Mouse (Mus musculus) bone marrow macrophage, adult 2 months (primary cell): ENCODE data around the gene Bbx.

Source experiments
- CTCF ChIP-seq: IDR thresholded peaks from 2 replicates; pipeline ENCODE4 v1.5.1; 2012; ENCODE audit warnings: low read depth, mild to moderate bottlenecking, low read length, moderate library complexity
- POLR2A ChIP-seq: IDR thresholded peaks from 2 replicates; pipeline ENCODE4 v1.6.1; 2012; ENCODE audit warnings: mild to moderate bottlenecking, low read depth, low read length, borderline replicate concordance

DNA sequence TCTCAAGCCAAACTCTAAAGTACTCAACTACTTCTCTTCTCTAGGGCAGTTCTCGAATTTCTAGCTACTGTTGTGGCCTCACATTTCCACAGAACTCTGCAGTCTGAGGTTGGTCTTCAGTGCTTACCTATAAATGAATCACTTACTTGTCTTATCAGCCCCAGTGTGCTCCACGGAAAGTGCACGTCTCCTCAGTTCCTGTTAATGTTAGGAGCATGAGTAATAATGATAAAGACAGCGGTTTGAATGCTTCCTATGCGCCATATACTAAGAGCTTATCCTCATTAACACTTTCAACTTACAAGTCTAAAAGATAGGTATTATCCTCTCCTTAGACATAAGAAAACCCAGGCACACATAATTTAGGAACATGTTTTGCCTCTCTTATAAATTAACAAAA lies 142.4 kb downstream of the Bbx start:
- no peak for TF ChIP-seq CTCF
- TF ChIP-seq POLR2A, result no peak
